Mouse (Mus musculus) cortical plate, adult 2 months (tissue): ENCODE measurements around the gene Cul1.

ENCODE experiments used
- CTCF ChIP-seq: fragments of 200-500 bp; IDR thresholded peaks from 2 replicates; pipeline ENCODE4 v1.5.1; 2011; ENCODE audit warnings: mild to moderate bottlenecking, control low read depth, low read length; ENCODE audit not compliant: insufficient read depth; ENCODE audit errors: extremely low read depth
- POLR2A ChIP-seq: fragments of 200-500 bp; IDR thresholded peaks from 2 replicates; pipeline ENCODE4 v1.6.1; 2011; ENCODE audit warnings: mild to moderate bottlenecking, low read length, control low read depth; ENCODE audit not compliant: insufficient read depth; ENCODE audit errors: extremely low read depth

GRCm38 (mm10) chr6:47467058-47467457 lies 13.9 kb downstream of the Cul1 start:
- TF ChIP-seq POLR2A (no peak), CTCF (no peak)
